Mouse (Mus musculus): ENCODE measurements around the gene Ehd2. TPM values are rescaled to one million over a fixed set of nuclear protein-coding genes. Genes with fewer than 3 reads are reported as not detected.

The Ehd2 gene
- total RNA-seq, 4 experiments from 2014 or later, result 4.6 to 5.9 (median 5.2) TPM

GRCm38 (mm10) chr7:15912183-15912582 is 55.2 kb downstream of the Ehd2 start:
- DNase-seq (ENCODE audit: low spot score in 2 of 2), result no peak

DNA sequence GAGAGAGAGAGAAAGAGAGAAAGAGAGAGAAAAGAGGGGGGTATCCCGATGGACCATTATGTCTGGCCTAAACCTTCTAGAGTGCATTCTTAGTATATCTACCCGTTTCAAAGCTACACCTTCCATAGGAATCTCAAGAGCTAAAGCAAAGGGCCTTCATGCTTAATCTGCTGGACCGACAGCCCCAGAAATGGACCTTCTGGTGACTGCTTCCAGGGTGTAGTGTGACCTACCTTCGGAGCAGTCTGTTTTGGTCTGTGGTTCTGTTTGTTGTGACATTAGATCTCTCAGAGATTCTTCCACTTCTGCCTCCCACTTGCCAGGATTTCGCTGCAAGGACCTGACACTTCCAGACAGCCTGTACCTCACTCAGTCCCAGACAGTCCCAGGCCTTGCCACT is 56.8 kb downstream of the Ehd2 start:
- DNase-seq (ENCODE audit: low spot score in 2 of 2), result no peak

DNA sequence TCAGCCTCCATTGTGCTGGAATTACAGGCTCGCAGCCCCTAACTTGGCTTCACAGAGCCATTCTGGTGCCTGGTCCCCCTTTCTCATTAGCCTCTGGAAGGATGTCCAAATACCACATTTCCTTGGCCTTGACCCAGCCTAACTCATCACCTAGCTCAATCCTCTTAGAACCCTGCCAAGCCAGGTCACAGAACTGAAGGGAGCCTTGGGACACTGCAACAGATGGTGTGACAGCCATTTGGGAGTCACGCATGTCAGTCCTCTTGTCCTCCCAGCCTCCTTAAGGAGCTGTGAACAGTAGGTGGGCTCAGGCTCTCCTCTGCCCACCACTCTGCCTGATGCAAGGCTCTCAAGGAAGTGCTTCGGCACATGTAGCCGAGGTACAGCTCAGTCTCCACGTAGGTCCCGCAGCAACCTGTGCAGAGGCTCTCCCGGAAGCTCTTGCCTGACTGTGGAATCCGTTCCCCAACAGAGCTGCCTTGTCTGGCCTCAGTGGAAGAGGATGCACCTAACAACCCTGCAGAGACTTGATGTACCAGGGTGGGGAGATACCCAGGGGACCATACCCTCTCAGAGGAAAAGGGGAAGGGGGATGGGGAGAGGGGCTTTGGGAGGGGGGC is 59.3 kb downstream of the Ehd2 start:
- DNase-seq (ENCODE audit: low spot score in 2 of 2), result no peak

GRCm38 (mm10) chr7:15906602-15907001 is 60.8 kb downstream of the Ehd2 start:
- no peak for DNase-seq (ENCODE audit: low spot score in 2 of 2)

DNA sequence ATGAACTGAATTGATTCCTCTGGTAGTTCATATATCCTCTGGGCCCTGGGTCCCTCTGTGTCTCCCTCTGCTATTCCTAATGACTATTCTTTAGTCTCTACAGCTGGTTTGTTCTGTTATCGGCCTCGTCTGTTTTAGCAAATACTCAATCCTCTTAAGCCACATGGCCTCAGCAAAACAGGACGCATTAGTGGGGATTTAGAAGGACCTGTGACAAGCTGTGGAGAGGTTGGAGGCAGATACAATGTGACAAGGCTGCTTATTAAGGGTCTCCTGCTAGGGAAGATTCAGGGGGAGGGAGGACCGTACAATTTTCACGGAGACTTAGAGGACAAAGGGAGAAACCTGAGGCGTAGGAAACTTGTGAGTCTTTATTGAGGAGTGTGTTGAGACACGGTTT is 61.5 kb downstream of the Ehd2 start:
- no peak for DNase-seq (ENCODE audit: low spot score in 2 of 2)

GRCm38 (mm10) chr7:15901366-15902048 is 65.9 kb downstream of the Ehd2 start:
- DNase-seq (ENCODE audit: low spot score in 2 of 2), result no peak

Other genes starting within 250 kb of the Ehd2 start
- not detected for gene Obox5, start 217.4 kb downstream of the Ehd2 start, total RNA-seq (2022)
- gene Obox6, start 127.9 kb downstream of the Ehd2 start, total RNA-seq (2022), result not detected
- not detected for gene Crx, start 87.6 kb downstream of the Ehd2 start, total RNA-seq (2022)
- under 1 TPM in 2 of 4 experiments, not detected in 2; 0.21 to 0.44 TPM for gene Crxos, start 85.0 kb downstream of the Ehd2 start, total RNA-seq (2022)
- gene Selenow, start 45.2 kb downstream of the Ehd2 start, total RNA-seq (2022), result 1,000 to 10,000 TPM in 3 of 4 experiments, 100 to 1,000 TPM in 1; 989 to 1,128 (median 1,052) TPM
- 100 to 1,000 TPM; 114 to 149 (median 128) TPM for gene Nop53, start 21.5 kb downstream of the Ehd2 start, total RNA-seq (2022)
- 10 to 100 TPM; 10.2 to 15.0 (median 13.0) TPM for gene Bicra, start 80.4 kb upstream of the Ehd2 start, total RNA-seq (2022)
- under 1 TPM; 0.59 to 0.81 (median 0.68) TPM for gene Zfp541, start 94.2 kb upstream of the Ehd2 start, total RNA-seq (2022)
- gene Napa, start 130.9 kb upstream of the Ehd2 start, total RNA-seq (2022), result 100 to 1,000 TPM; 256 to 282 (median 272) TPM
- gene Kptn, start 152.3 kb upstream of the Ehd2 start, total RNA-seq (2022), result 10 to 100 TPM; 41.8 to 46.6 (median 42.4) TPM
- 100 to 1,000 TPM; 210 to 222 (median 213) TPM for gene Slc8a2, start 162.3 kb upstream of the Ehd2 start, total RNA-seq (2022)
- 10 to 100 TPM; 42.6 to 48.9 (median 46.4) TPM for gene Meis3, start 207.5 kb upstream of the Ehd2 start, total RNA-seq (2022)